Mouse (Mus musculus): ENCODE data around the gene 4933434E20Rik. TPM values are rescaled to one million over a fixed set of nuclear protein-coding genes. Genes with fewer than 3 reads are reported as not detected.

4933434E20Rik gene
- total and polyA plus RNA-seq, 3 experiments, result 89.5 to 133 (median 102) TPM

DNA sequence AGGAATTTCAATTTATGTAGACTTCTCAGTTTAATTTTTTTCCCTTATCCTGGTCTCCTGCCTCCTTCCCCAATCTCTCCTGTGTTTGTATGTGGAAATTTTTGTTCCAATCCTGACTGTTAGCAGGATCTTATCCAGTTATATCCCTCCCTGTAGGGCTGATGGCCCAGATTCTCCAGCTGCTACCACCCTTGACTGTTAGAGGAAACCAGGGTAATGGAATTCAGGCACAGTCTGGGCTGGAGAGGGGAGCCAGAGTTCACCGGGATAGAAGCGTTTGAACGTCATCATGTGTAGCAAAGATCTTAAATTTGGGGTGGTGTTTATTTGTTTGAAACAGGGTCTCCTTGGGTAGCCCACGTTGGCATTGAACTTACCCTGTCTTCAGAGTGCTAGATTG is 33.4 kb downstream of the 4933434E20Rik start:
- H3K36me3 ChIP-seq (replicated peaks in 1 of 2; ENCODE audit: control insufficient read depth in 1 of 2, insufficient read depth in 1 of 2, low read length in 1 of 2), result peaks cover 37 to 66% of the 10 kb centered on the region in 2 experiments
- no peak for TF ChIP-seq ELF1 (IDR thresholded peaks at IDR 0.05; ENCODE audit: low read depth, low read length)
- TF ChIP-seq E2F4 (IDR thresholded peaks at IDR 0.05; ENCODE audit: insufficient replicate concordance, low read depth, low read length), result no peak
- no peak for TF ChIP-seq EP300 (IDR thresholded peaks at IDR 0.05; ENCODE audit: low read length)
- TF ChIP-seq POLR2A (IDR thresholded peaks at IDR 0.05; ENCODE audit: low read depth, low read length), result no peak
- TF ChIP-seq GABPA (IDR thresholded peaks at IDR 0.05; ENCODE audit: insufficient replicate concordance, low read depth, low read length), result no peak
- no peak for TF ChIP-seq MXI1 (IDR thresholded peaks at IDR 0.05; ENCODE audit: low read depth, low read length)
- no peak for TF ChIP-seq JUND (conservative IDR thresholded peaks at IDR 0.05; ENCODE audit: low read depth, low read length)
- TF ChIP-seq MAZ (IDR thresholded peaks at IDR 0.05; ENCODE audit: low read depth, low read length), result no peak
- no peak for TF ChIP-seq CHD1 (IDR thresholded peaks at IDR 0.05; ENCODE audit: low read depth, low read length)
- no peak for TF ChIP-seq SMC3 (IDR thresholded peaks at IDR 0.05; ENCODE audit: low read depth, low read length)
- no peak for TF ChIP-seq ZMIZ1 (IDR thresholded peaks at IDR 0.05; ENCODE audit: low read depth, low read length)
- TF ChIP-seq MAFK (IDR thresholded peaks at IDR 0.05; ENCODE audit: insufficient replicate concordance, low read length), result no peak
- no peak overlapping the region for H3K4me3 ChIP-seq (replicated peaks in 1 of 3; ENCODE audit: low read depth in 2 of 3, low read length in 2 of 3, poor library complexity in 1 of 3)
- peaks cover 73% of the 10 kb centered on the region for H3K79me2 ChIP-seq (replicated peaks; ENCODE audit: control insufficient read depth, extremely low read depth, insufficient read depth, poor library complexity, severe bottlenecking)
- H3K9me3 ChIP-seq (replicated peaks; ENCODE audit: low read length), result no peaks in the 10 kb centered on the region
- H3K9ac ChIP-seq (ENCODE audit: insufficient read depth, low read depth), result no peak overlapping the region
- dilution Hi-C loops (cut with MboI; ENCODE audit: extremely low pct_ligation_motif_present, extremely low pct_unique_long_range_greater_than_20kb, low sequenced_read_pairs) (no loop called here), in situ Hi-C loops (cut with MboI; ENCODE audit: low pct_ligation_motif_present, low pct_unique_long_range_greater_than_20kb, low sequenced_read_pairs) (no loop called here)
- DNase-seq (ENCODE audit: extremely low read depth), result no peak
- no peaks in the 10 kb centered on the region for H3K27me3 ChIP-seq (replicated peaks)
- no peak overlapping the region for H3K27ac ChIP-seq (ENCODE audit: insufficient read depth, low read depth)
- peaks cover 11 to 44% of the 10 kb centered on the region in 2 experiments; a peak in 3 of 4 replicates for H3K4me1 ChIP-seq (ENCODE audit: control insufficient read depth in 1 of 2, insufficient read depth in 2 of 2)
- H3K4me2 ChIP-seq (ENCODE audit: insufficient read depth, low read depth, poor library complexity, severe bottlenecking), result no peak overlapping the region

DNA sequence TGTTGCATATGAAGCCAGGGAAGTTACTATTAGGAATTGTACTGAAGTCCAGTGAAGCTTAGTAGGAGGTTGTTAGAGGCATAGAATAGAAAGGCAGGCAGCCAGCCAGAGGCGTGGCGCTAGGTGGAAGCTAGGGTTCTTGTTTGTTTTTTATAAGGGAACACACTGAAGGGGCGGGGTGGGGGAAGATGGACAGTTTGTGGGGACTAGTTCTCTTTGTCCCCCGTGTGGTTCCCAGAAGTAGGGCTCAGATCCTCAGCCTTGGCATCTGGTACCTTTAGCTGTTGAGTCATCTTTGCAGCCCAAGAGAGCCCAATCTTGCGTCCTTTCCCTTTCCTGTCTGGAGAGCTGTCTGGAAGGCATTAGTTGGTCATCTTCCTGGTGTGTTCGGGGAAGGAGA is 33.8 kb downstream of the 4933434E20Rik start:
- H3K27me3 ChIP-seq (replicated peaks), result no peaks in the 10 kb centered on the region
- TF ChIP-seq ZC3H11A (IDR thresholded peaks at IDR 0.05; ENCODE audit: low read depth, low read length), result no peak
- H3K9me3 ChIP-seq (replicated peaks; ENCODE audit: low read length), result no peaks in the 10 kb centered on the region
- no peak overlapping the region for H3K4me2 ChIP-seq (ENCODE audit: insufficient read depth, low read depth, poor library complexity, severe bottlenecking)
- dilution Hi-C loops (cut with MboI; ENCODE audit: extremely low pct_ligation_motif_present, extremely low pct_unique_long_range_greater_than_20kb, low sequenced_read_pairs) (no loop called here), in situ Hi-C loops (cut with MboI; ENCODE audit: low pct_ligation_motif_present, low pct_unique_long_range_greater_than_20kb, low sequenced_read_pairs) (no loop called here)
- H3K79me2 ChIP-seq (replicated peaks; ENCODE audit: control insufficient read depth, extremely low read depth, insufficient read depth, poor library complexity, severe bottlenecking), result peaks cover 73% of the 10 kb centered on the region
- H3K4me3 ChIP-seq (replicated peaks in 1 of 3; ENCODE audit: low read depth in 2 of 3, low read length in 2 of 3, poor library complexity in 1 of 3), result no peak overlapping the region
- H3K27ac ChIP-seq (ENCODE audit: insufficient read depth, low read depth), result no peak overlapping the region
- H3K9ac ChIP-seq (ENCODE audit: insufficient read depth, low read depth), result no peak overlapping the region
- DNase-seq (ENCODE audit: extremely low read depth), result no peak
- H3K36me3 ChIP-seq (replicated peaks in 1 of 2; ENCODE audit: control insufficient read depth in 1 of 2, insufficient read depth in 1 of 2, low read length in 1 of 2), result peaks cover 42 to 71% of the 10 kb centered on the region in 2 experiments
- H3K4me1 ChIP-seq (ENCODE audit: control insufficient read depth in 1 of 2, insufficient read depth in 2 of 2), result peaks cover 11 to 44% of the 10 kb centered on the region in 2 experiments; a peak in 3 of 4 replicates

DNA sequence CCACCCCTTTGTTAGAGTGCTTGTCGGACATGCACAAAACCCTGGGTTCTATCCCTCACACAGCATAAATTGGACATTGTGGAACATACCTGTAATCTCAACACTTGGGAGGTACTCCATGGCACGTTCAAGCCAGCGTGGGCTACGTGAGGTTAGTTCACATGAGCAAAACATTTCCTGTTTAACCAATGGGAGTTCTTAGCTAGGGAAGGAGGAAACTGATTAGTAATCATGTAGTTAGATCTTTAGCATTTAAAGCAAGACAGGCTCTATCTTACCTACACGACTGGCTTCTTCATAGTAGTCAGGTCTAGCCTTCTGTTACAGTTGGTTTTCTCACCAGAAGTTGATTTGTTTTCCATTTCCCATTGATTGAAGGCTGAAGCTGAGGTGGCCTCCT is 34.6 kb downstream of the 4933434E20Rik start:
- Histone ChIP-seq H3K9me3 (replicated peaks; ENCODE audit: low read length) (no peaks in the 10 kb centered on the region), H3K4me3 (replicated peaks in 1 of 3; ENCODE audit: low read depth in 2 of 3, low read length in 2 of 3, poor library complexity in 1 of 3) (no peak overlapping the region), H3K79me2 (replicated peaks; ENCODE audit: control insufficient read depth, extremely low read depth, insufficient read depth, poor library complexity, severe bottlenecking) (peaks cover 66% of the 10 kb centered on the region), H3K4me1 (ENCODE audit: control insufficient read depth in 1 of 2, insufficient read depth in 2 of 2) (peaks cover 11 to 44% of the 10 kb centered on the region in 2 experiments; a peak in 3 of 4 replicates), H3K9ac (ENCODE audit: insufficient read depth, low read depth) (no peak overlapping the region), H3K27me3 (replicated peaks) (no peaks in the 10 kb centered on the region), H3K4me2 (ENCODE audit: insufficient read depth, low read depth, poor library complexity, severe bottlenecking) (no peak overlapping the region), H3K36me3 (replicated peaks in 1 of 2; ENCODE audit: control insufficient read depth in 1 of 2, insufficient read depth in 1 of 2, low read length in 1 of 2) (peaks cover 50 to 79% of the 10 kb centered on the region in 2 experiments), H3K27ac (ENCODE audit: insufficient read depth, low read depth) (no peak overlapping the region)
- no peak for DNase-seq (ENCODE audit: extremely low read depth)
- in situ Hi-C loops (cut with MboI; ENCODE audit: low pct_ligation_motif_present, low pct_unique_long_range_greater_than_20kb, low sequenced_read_pairs), result no loop called here
- dilution Hi-C loops (cut with MboI; ENCODE audit: extremely low pct_ligation_motif_present, extremely low pct_unique_long_range_greater_than_20kb, low sequenced_read_pairs), result no loop called here
- no peak for TF ChIP-seq UBTF (IDR thresholded peaks at IDR 0.05; ENCODE audit: low read depth, low read length)
